Mouse (Mus musculus): ENCODE measurements around the gene Gse1. TPM values are rescaled to one million over a fixed set of nuclear protein-coding genes. Genes with fewer than 3 reads are reported as not detected.

The Gse1 gene
- total RNA-seq (2023; ENCODE audit: inconsistent age), result 70.9 to 77.0 TPM (median 73.4 TPM) in 4 replicates

GRCm38 (mm10) chr8:120227891-120228591 is at the start of gene Gse1:
Gene Gse1 (plus strand): TSS chr8:120228456.

GRCm38 (mm10) chr8:120588908-120589771 is 360.9 kb downstream of the Gse1 start, which contains the start of gene Gins2:
Gene Gins2 (minus strand): TSS chr8:120589304.

Other genes starting within 250 kb of the Gse1 start
- 0.13 TPM in 1 of 4 replicates, not detected in the others for gene Crispld2, start 236.0 kb upstream of the Gse1 start, total RNA-seq (2023; ENCODE audit: inconsistent age)
- gene Zdhhc7, start 127.0 kb upstream of the Gse1 start, total RNA-seq (2023; ENCODE audit: inconsistent age), result 28.7 to 34.2 TPM (median 30.7 TPM) in 4 replicates
- 0.87 to 3.0 TPM (median 1.3 TPM) in 4 replicates for gene 6430548M08Rik, start 114.3 kb upstream of the Gse1 start, total RNA-seq (2023; ENCODE audit: inconsistent age)
- gene Fam92b, start 51.0 kb upstream of the Gse1 start, total RNA-seq (2023; ENCODE audit: inconsistent age), result not detected in 4 replicates